Mouse (Mus musculus): ENCODE results near the gene Ssna1.

Ssna1 gene

GRCm38 (mm10) chr2:25231038-25231437, 41.2 kb downstream of the Ssna1 start:
- DNase-seq (ENCODE audit: low spot score): no peak

- no peak for DNase-seq (ENCODE audit: low spot score)
These were observed 41.7 kb downstream of the Ssna1 start for GRCm38 (mm10) chr2:25230581-25230980.

GRCm38 (mm10) chr2:25229582-25229981, 42.7 kb downstream of the Ssna1 start:
- no peak for DNase-seq (ENCODE audit: low spot score)

- DNase-seq (ENCODE audit: low spot score): no peak
These were observed 43.2 kb downstream of the Ssna1 start for GRCm38 (mm10) chr2:25228995-25229530.

- peak; percentile 93 for DNase-seq (ENCODE audit: low spot score)
These were observed 43.8 kb downstream of the Ssna1 start for GRCm38 (mm10) chr2:25228431-25228889.

GRCm38 (mm10) chr2:25227406-25227805, 44.8 kb downstream of the Ssna1 start:
- DNase-seq (ENCODE audit: low spot score): no peak

GRCm38 (mm10) chr2:25226864-25227263, 45.4 kb downstream of the Ssna1 start:
- no peak for DNase-seq (ENCODE audit: low spot score)

GRCm38 (mm10) chr2:25225811-25226379, 46.3 kb downstream of the Ssna1 start:
- DNase-seq (ENCODE audit: low spot score): no peak

- DNase-seq (ENCODE audit: low spot score): peak; percentile 99
These were observed 47.2 kb downstream of the Ssna1 start for GRCm38 (mm10) chr2:25224766-25225752.

GRCm38 (mm10) chr2:25224492-25224765, 47.8 kb downstream of the Ssna1 start, which contains the start of gene Tubb4b:
Gene Tubb4b (minus strand): TSS chr2:25224702.
- DNase-seq (ENCODE audit: low spot score): no peak

GRCm38 (mm10) chr2:25223681-25224491, 48.4 kb downstream of the Ssna1 start:
- DNase-seq (ENCODE audit: low spot score): no peak

GRCm38 (mm10) chr2:25221331-25221772, 50.9 kb downstream of the Ssna1 start:
- DNase-seq (ENCODE audit: low spot score): no peak

Data from retina, embryonic 14.5 days (tissue).